Comparison of ENCODE assay signal across 9 mouse cellular contexts in genomic region chr2:166728261-166728680, GRCm38 (mm10). TPM values are rescaled to one million over a fixed set of nuclear protein-coding genes. Genes with fewer than 3 reads are reported as not detected.
DNase-seq lines count a peak whose midpoint lies in the region; ATAC-seq lines count a peak whose summit lies in the region.
"Had no signal": no experiment of that assay in that cellular context is flagged by ENCODE, and none has a peak within 500 bp of the region (broad histone marks: within the 10 kb centered on the region; RNA-seq: fewer than 3 reads in every experiment).

No protein-coding gene starts in this region.

- WGBS in heart, embryonic 14.5 days, result 41% methylated on average over 3 of the region's 3 CpGs
- 41% methylated on average over 3 of the region's 3 CpGs for WGBS in intestine, embryonic 15.5 days

- H3K27ac ChIP-seq in heart, embryonic 14.5 days (replicated peaks in 1 of 2; ENCODE audit: control insufficient read depth in 1 of 2, insufficient read depth in 1 of 2, low read depth in 2 of 2, low read length in 2 of 2), result no peak overlapping the region
- no peak overlapping the region for H3K27ac ChIP-seq in intestine, embryonic 15.5 days
- H3K27ac ChIP-seq: lung, embryonic 15.5 days had no signal

- H3K9me3 ChIP-seq in heart, embryonic 14.5 days (ENCODE audit: control insufficient read depth, low read length), result no peaks in the 10 kb centered on the region
- no peaks in the 10 kb centered on the region for H3K9me3 ChIP-seq in intestine, embryonic 15.5 days
- H3K9me3 ChIP-seq: lung, embryonic 15.5 days had no signal

- no peaks in the 10 kb centered on the region for H3K36me3 ChIP-seq in heart, embryonic 14.5 days (ENCODE audit: control insufficient read depth, insufficient read depth, low read length)
- H3K36me3 ChIP-seq in intestine, embryonic 15.5 days, result no peaks in the 10 kb centered on the region
- H3K36me3 ChIP-seq: lung, embryonic 15.5 days had no signal

- H3K4me1 ChIP-seq in heart, embryonic 14.5 days (ENCODE audit: control insufficient read depth in 2 of 2, insufficient read depth in 2 of 2, low read length in 2 of 2), result peaks cover 3 to 8% of the 10 kb centered on the region in 2 experiments; a peak in 2 of 4 replicates
- 0 out of 2 replicates have a peak, but pooled peaks cover 11% of the 10 kb centered on the region for H3K4me1 ChIP-seq in intestine, embryonic 15.5 days (replicated peaks)

- no peak overlapping the region for H3K4me3 ChIP-seq in heart, embryonic 14.5 days (ENCODE audit: control insufficient read depth in 1 of 2, insufficient read depth in 1 of 2, low read depth in 1 of 2, low read length in 2 of 2)
- no peak overlapping the region for H3K4me3 ChIP-seq in intestine, embryonic 15.5 days (replicated peaks)
- H3K4me3 ChIP-seq: lung, embryonic 15.5 days had no signal

- DNase-seq in heart, adult 8-10 months (ENCODE audit: low spot score), result no peak
- DNase-seq in A20 (ENCODE audit: low read depth, low spot score) (peak; percentile 29), R1 (ENCODE audit: low read depth, low spot score) (peak; percentile 63)
- DNase-seq in T-cell, adult 2 months (ENCODE audit: low spot score), result no peak
- no peak for DNase-seq in thymus, postnatal 25 days
- DNase-seq in ovary, postnatal 36 days (ENCODE audit: low spot score), result no peak

- H3K9ac ChIP-seq in heart, embryonic 14.5 days (ENCODE audit: low read length), result no peak overlapping the region
- no peak overlapping the region for H3K9ac ChIP-seq in intestine, embryonic 15.5 days
- H3K9ac ChIP-seq: lung, embryonic 15.5 days had no signal

- ATAC-seq in heart, embryonic 14.5 days (ENCODE audit: insufficient number of reproducible peaks, insufficient read depth, low FRiP score, low read depth), result no peak
- ATAC-seq in intestine, embryonic 15.5 days, result peak; percentile 40; the same call in 1 of the 2 replicates

- H3K27me3 ChIP-seq in heart, embryonic 14.5 days (ENCODE audit: control insufficient read depth, insufficient read depth, low read length), result no peaks in the 10 kb centered on the region
- H3K27me3 ChIP-seq in intestine, embryonic 15.5 days (replicated peaks), result no peaks in the 10 kb centered on the region
- H3K27me3 ChIP-seq: lung, embryonic 15.5 days had no signal

- 0 out of 2 replicates have a peak overlapping the region, but pooled peaks have one; percentile 5 for H3K4me2 ChIP-seq in heart, embryonic 14.5 days (ENCODE audit: low read length)
- no peak overlapping the region; the same call in 1 of the 2 replicates for H3K4me2 ChIP-seq in intestine, embryonic 15.5 days (replicated peaks)
- H3K4me2 ChIP-seq: lung, embryonic 15.5 days had no signal

RNA-seq across cellular contexts. Expression of gene Prex1, which starts 14.6 kb away (rescaled TPM):
- polyA plus RNA-seq in heart, embryonic 14.5 days (2014; fragmentation: Nextera tagmentation; extraction: Ambion mirVana), result 8.6 and 9.5 TPM in 2 replicates
- total RNA-seq in heart, adult 8-10 months (2022), result 1 to 10 TPM; 4.2 to 5.4 (median 4.8) TPM
- polyA plus RNA-seq in intestine, embryonic 15.5 days (2015; fragmentation: Nextera tagmentation; extraction: Ambion mirVana), result 9.6 and 10.6 TPM in 2 replicates

Comparison
In these comparisons a context has a peak if more than half of its experiments do, and no peak if none do; other contexts are left out.
1. DNase-seq: peak in A20 (single experiment) and R1 (single experiment); none in heart, adult 8-10 months (single experiment), T-cell, adult 2 months (single experiment), thymus, postnatal 25 days (single experiment) and ovary, postnatal 36 days (single experiment).